9 mouse cellular contexts compared by ENCODE assay signal in genomic region chr5:102419089-102419488, GRCm38 (mm10).
DNase-seq lines count a peak whose midpoint lies in the region; ATAC-seq and TF ChIP-seq lines count a peak whose summit lies in the region.
"Had no signal": no experiment of that assay in that cellular context is flagged by ENCODE, and none has a peak within 500 bp of the region (broad histone marks: within the 10 kb centered on the region; RNA-seq: fewer than 3 reads in every experiment).

No protein-coding gene starts in this region.

- no peak for ATAC-seq in kidney, embryonic 15.5 days (replicated peaks; ENCODE audit: low FRiP score)
- peak; percentile 66 for ATAC-seq in megakaryocyte, adult 5-6 weeks (ENCODE audit: poor library complexity, severe bottlenecking)

- peak; percentile 46; the same call in 1 of the 2 replicates for TF ChIP-seq CTCF in kidney, adult 2 months (conservative IDR thresholded peaks at IDR 0.05; ENCODE audit: insufficient read depth, insufficient read length, low read depth, low read length)

- no peaks in the 10 kb centered on the region for H3K9me3 ChIP-seq in kidney, embryonic 15.5 days (replicated peaks)
- H3K9me3 ChIP-seq: stomach, embryonic 15.5 days had no signal

- H3K4me1 ChIP-seq in kidney, adult 2 months (ENCODE audit: control insufficient read depth, insufficient read depth, low read length): no peaks in the 10 kb centered on the region
- no peaks in the 10 kb centered on the region for H3K4me1 ChIP-seq in kidney, embryonic 15.5 days
- H3K4me1 ChIP-seq: stomach, embryonic 15.5 days had no signal

- no peak overlapping the region for H3K4me3 ChIP-seq in kidney, adult 2 months (ENCODE audit: insufficient read depth, low read depth, low read length)
- H3K4me3 ChIP-seq in kidney, embryonic 15.5 days (replicated peaks): no peak overlapping the region
- H3K4me3 ChIP-seq: stomach, embryonic 15.5 days had no signal

- no peaks in the 10 kb centered on the region for H3K36me3 ChIP-seq in kidney, adult 2 months (ENCODE audit: control insufficient read depth, insufficient read depth, low read length)
- H3K36me3 ChIP-seq in kidney, embryonic 15.5 days: no peaks in the 10 kb centered on the region
- H3K36me3 ChIP-seq: stomach, embryonic 15.5 days had no signal

- 38% methylated on average over 1 of the region's 1 CpGs for WGBS in kidney, adult 2 months
- WGBS in kidney, embryonic 15.5 days: 53% methylated on average over 1 of the region's 1 CpGs

- no peak overlapping the region for H3K4me2 ChIP-seq in kidney, embryonic 15.5 days
- H3K4me2 ChIP-seq: stomach, embryonic 15.5 days had no signal

- no peak overlapping the region for H3K27ac ChIP-seq in kidney, adult 2 months (ENCODE audit: insufficient read depth, low read depth, low read length)
- H3K27ac ChIP-seq in kidney, embryonic 15.5 days: no peak overlapping the region
- H3K27ac ChIP-seq: stomach, embryonic 15.5 days had no signal

- no peak for TF ChIP-seq POLR2A in kidney, adult 2 months (IDR thresholded peaks at IDR 0.05; ENCODE audit: low read depth, low read length)

- peak; percentile 52 for DNase-seq in kidney, adult 2 months
- peak; percentile 79 for DNase-seq in NIH3T3 (ENCODE audit: low read depth)
- DNase-seq in embryo, embryonic 11.5 days (ENCODE audit: low read depth, low spot score): peak; percentile 27
- DNase-seq in frontal cortex, postnatal 14 days (ENCODE audit: low spot score in 2 of 2): no peak
- DNase-seq in urinary bladder, postnatal 10 days (ENCODE audit: low spot score): no peak
- no peak for DNase-seq in ovary, postnatal 14 days (ENCODE audit: low spot score)

- no peak overlapping the region for H3K9ac ChIP-seq in kidney, embryonic 15.5 days
- H3K9ac ChIP-seq: stomach, embryonic 15.5 days had no signal

- H3K27me3 ChIP-seq in kidney, adult 2 months (replicated peaks; ENCODE audit: control insufficient read depth, insufficient read depth, low read length): no peaks in the 10 kb centered on the region
- H3K27me3 ChIP-seq in kidney, embryonic 15.5 days: no peaks in the 10 kb centered on the region
- H3K27me3 ChIP-seq: stomach, embryonic 15.5 days had no signal

Comparison
In these comparisons a context has a peak if more than half of its experiments do, and no peak if none do; other contexts are left out.
1. DNase-seq: peak in kidney, adult 2 months (single experiment), NIH3T3 (single experiment) and embryo, embryonic 11.5 days (single experiment); none in frontal cortex, postnatal 14 days (0 of 2), urinary bladder, postnatal 10 days (single experiment) and ovary, postnatal 14 days (single experiment).